Mouse (Mus musculus) neural tube, embryonic 14.5 days (tissue): ENCODE data around the gene Gm128. TPM values are rescaled to one million over a fixed set of nuclear protein-coding genes. Genes with fewer than 3 reads are reported as not detected.

Experiments used
- ATAC-seq: fragments of 200-750 bp; cut with Nextera tagmentation; 2 replicates; pipeline ENCODE4 v1.8.0; 2017; ENCODE audit warnings: low read depth, mild to moderate bottlenecking, moderate TSS enrichment, moderate library complexity
- H3K27ac ChIP-seq: fragments of 300-500 bp; sonication (generic); 2 replicates; pipeline ENCODE4 v1.5.1; 2014; ENCODE audit warnings: low read depth, mild to moderate bottlenecking, control low read depth, low read length, moderate library complexity, mixed read lengths
- H3K27me3 ChIP-seq: fragments of 300-500 bp; sonication (generic); 2 replicates; pipeline ENCODE4 v1.6.1; 2014; ENCODE audit warnings: low read length; ENCODE audit not compliant: control insufficient read depth, insufficient read depth
- H3K36me3 ChIP-seq: fragments of 300-500 bp; sonication (generic); 2 replicates; pipeline ENCODE4 v1.6.1; 2014; ENCODE audit warnings: low read length, mixed read lengths; ENCODE audit not compliant: control insufficient read depth, insufficient read depth
- H3K4me1 ChIP-seq: fragments of 300-500 bp; sonication (generic); 2 replicates; pipeline ENCODE4 v1.6.1; 2014; ENCODE audit warnings: low read length; ENCODE audit not compliant: control insufficient read depth, insufficient read depth
- H3K4me2 ChIP-seq: fragments of 300-500 bp; sonication (generic); 2 replicates; pipeline ENCODE4 v1.6.1; 2014; ENCODE audit warnings: mild to moderate bottlenecking, low read depth, low read length, control low read depth
- H3K4me3 ChIP-seq: fragments of 300-500 bp; sonication (generic); 2 replicates; pipeline ENCODE4 v1.5.1; 2014; ENCODE audit warnings: low read depth, low read length, control low read depth, mixed read lengths
- H3K9ac ChIP-seq: fragments of 300-500 bp; sonication (generic); replicated peaks from 2 replicates; pipeline ENCODE4 v1.6.1; 2014; ENCODE audit warnings: low read depth, mild to moderate bottlenecking, control low read depth, low read length, mixed read lengths
- H3K9me3 ChIP-seq: fragments of 300-500 bp; sonication (generic); 2 replicates; pipeline ENCODE4 v1.6.1; 2016; ENCODE audit warnings: low read length; ENCODE audit not compliant: control insufficient read depth
- WGBS: fragments of 180-500 bp; shearing (Covaris S2); extraction: QIAGEN DNeasy Blood & Tissue Kit; methylation state at CpG from one replicate; pipeline ENCODE4 v1.1.7; 2014; 5-methylcytosine and 5-hydroxymethylcytosine counted together
- polyA plus RNA-seq: library from polyadenylated mRNA; unstranded; fragments of >200 nt; fragmentation: Nextera tagmentation; extraction: Ambion mirVana; gene quantifications from 2 replicates; pipeline ENCODE4 v1.2.1, GENCODE M21; 2014

Gm128 gene
- polyA plus RNA-seq, 1 experiment from 2014 or later: 0.23 TPM

DNA sequence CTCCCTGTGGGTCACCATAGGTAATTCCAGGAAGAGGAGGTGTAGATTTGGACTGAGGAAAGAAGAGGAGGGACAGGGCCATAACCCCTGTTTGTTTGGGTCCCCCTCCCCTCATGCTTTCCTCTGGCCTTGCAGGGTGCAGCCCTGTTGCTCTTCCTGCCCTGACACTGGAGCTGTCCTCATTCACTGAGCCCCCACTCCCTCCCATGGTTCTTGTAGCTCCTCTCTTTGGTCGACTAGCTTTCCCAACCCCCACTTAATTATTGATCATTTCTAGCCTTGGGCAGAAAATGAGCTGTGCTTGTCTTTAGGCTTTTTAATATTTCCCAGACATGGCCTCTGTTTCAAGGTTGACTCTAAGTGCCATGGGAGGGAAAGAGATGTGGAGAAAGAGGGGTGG, 42.7 kb upstream of the Gm128 start:
- Histone ChIP-seq H3K4me2 (peak overlapping the region; percentile 57), H3K9ac (peak overlapping the region; percentile 79), H3K27ac (no peak overlapping the region), H3K4me3 (peak overlapping the region; percentile 57), H3K36me3 (peaks cover 11% of the 10 kb centered on the region; the same call in 1 of the 2 replicates), H3K4me1 (peaks cover 21% of the 10 kb centered on the region), H3K9me3 (no peaks in the 10 kb centered on the region), H3K27me3 (no peaks in the 10 kb centered on the region)
- 19% methylated on average over 1 of the region's 1 CpGs for WGBS
- ATAC-seq: no peak

DNA sequence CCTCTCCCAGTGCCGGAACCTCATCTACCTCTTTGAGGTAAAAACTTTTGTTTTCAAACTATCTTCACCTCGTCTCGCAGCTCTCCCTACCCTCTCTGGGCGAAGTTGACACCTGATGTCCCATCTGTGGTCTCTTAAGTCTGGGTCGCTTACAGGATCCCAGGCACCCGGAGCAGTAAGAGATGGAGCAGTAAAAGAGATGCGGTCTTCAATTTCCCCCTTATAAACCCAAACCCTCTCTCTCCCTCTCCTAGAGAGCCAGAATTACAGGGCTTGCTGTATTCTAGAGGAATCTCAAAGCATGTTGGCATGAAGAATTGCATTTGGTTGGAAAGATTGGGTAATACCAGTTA, 42.2 kb upstream of the Gm128 start:
- H3K9ac ChIP-seq: peak overlapping the region; percentile 79
- H3K4me2 ChIP-seq: peak overlapping the region; percentile 57
- peak overlapping the region; percentile 88 for H3K27ac ChIP-seq
- H3K27me3 ChIP-seq: no peaks in the 10 kb centered on the region
- no peak for ATAC-seq
- 0% methylated on average over 7 of the region's 7 CpGs for WGBS
- peaks cover 21% of the 10 kb centered on the region for H3K4me1 ChIP-seq
- H3K9me3 ChIP-seq: no peaks in the 10 kb centered on the region
- H3K36me3 ChIP-seq: peaks cover 11% of the 10 kb centered on the region; the same call in 1 of the 2 replicates
- peak overlapping the region; percentile 57 for H3K4me3 ChIP-seq

DNA sequence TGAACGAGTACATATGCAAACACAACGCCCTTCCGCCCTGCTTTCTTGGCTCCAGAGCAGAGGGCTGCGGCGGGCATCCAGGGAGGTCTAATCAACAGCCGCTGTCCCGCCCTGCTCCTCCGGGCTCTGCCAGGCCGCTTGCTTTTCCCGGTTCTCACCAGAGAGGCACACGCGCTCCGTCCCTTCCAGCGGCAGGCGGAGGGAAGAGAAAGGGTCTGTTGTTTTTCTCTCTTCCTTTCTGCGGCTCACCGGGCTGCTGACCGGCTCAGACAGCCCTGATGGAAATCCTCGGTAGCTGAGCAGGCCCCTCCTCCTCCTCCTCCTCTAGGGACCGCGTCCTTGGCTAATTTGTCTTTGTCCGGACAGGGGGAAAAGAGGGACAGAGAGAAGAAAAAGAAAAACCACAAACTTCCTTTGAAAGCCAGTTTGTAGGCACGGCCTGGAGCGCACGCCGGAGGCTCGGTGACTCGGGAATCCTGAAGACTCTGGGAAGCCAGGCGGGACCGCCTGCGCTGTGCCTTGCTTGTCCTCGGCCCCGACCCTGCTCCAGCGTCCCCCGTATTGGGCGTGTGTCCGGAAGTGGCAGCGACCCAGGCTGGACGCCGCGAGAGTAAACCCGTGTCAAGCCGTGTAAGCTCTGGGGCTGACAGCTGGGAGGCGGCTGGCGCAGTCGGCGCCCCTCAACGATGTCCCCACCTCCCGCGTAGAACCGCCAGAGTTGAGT, 41.6 kb upstream of the Gm128 start:
- peak; percentile 65 for ATAC-seq
- no peaks in the 10 kb centered on the region for H3K9me3 ChIP-seq
- H3K4me3 ChIP-seq: peak overlapping the region; percentile 57
- peaks cover 6% of the 10 kb centered on the region; the same call in 1 of the 2 replicates for H3K36me3 ChIP-seq
- H3K4me2 ChIP-seq: peak overlapping the region; percentile 57
- no peaks in the 10 kb centered on the region for H3K27me3 ChIP-seq
- peak overlapping the region; percentile 88 for H3K27ac ChIP-seq
- peak overlapping the region; percentile 79 for H3K9ac ChIP-seq
- WGBS: 1% methylated on average over 51 of the region's 51 CpGs
- H3K4me1 ChIP-seq: peaks cover 21% of the 10 kb centered on the region

GRCm38 (mm10) chr3:95282381-95282864, 41.0 kb upstream of the Gm128 start:
- Histone ChIP-seq H3K4me3 (peak overlapping the region; percentile 57), H3K36me3 (no peaks in the 10 kb centered on the region; the same call in 1 of the 2 replicates), H3K9ac (peak overlapping the region; percentile 79), H3K4me2 (peak overlapping the region; percentile 57), H3K9me3 (no peaks in the 10 kb centered on the region), H3K27ac (peak overlapping the region; percentile 88), H3K4me1 (peaks cover 21% of the 10 kb centered on the region), H3K27me3 (no peaks in the 10 kb centered on the region)
- WGBS: 0% methylated on average over 11 of the region's 11 CpGs
- ATAC-seq: no peak

DNA sequence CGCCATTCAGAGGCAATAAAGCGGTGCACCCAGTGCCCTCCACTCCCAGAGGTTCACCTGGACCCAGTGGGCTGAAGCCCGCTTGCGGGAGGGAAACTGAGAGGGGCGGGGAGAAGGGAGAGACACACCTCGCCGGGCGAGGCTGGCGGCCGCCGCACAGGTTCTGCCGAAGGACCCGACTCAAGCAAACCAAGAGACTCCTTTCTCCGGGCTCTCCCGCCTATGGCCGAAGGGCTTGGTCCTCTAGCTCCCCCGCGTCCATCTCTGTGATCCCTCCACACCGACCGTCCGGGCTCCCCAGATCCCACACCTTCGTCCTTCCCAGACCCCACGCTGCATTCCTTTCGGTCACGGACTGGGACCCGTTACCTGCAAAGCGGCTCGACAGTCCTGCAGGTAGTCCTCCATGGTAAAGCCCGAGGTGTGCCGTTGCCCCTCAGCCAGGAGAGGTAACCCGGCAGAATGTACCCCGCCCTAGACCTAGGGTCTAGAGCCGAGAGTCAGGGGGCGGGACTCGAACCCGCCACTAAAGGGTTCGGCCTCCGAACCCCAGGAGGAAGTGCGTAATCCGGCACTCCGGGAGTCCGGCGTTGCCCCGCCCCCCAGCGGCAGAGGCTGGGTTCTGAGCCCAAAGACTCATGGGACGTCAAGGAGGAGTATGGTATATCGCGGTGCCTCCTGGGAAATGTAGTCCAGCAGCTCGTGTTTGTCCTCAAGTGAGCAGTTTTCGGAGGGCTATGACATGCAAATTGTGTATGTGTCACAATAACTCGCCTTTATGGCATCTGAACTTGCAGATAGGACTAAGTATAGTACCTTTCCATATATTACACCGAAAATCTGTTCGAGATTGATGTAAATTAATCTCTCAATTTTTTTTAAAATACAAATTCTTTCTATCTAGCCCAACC, 40.1 kb upstream of the Gm128 start, which contains the start of the genes Mindy1 and Prune1:
Gene Mindy1, plus strand, starts transcription at position 130 of the 911 bp plus-strand sequence.
Gene Prune1, minus strand, starts transcription at position 861 of the 911 bp plus-strand sequence.
- H3K27ac ChIP-seq: peak within 1 kb of the TSS; percentile 88
- no peaks in the 10 kb centered on the region for H3K36me3 ChIP-seq
- peak; percentile 90 for ATAC-seq
- no peaks in the 10 kb centered on the region for H3K27me3 ChIP-seq
- H3K9ac ChIP-seq: peak within 1 kb of the TSS; percentile 88
- H3K4me3 ChIP-seq: peak within 1 kb of the TSS; percentile 57
- no peaks in the 10 kb centered on the region for H3K9me3 ChIP-seq
- peaks cover 21% of the 10 kb centered on the region for H3K4me1 ChIP-seq
- WGBS: under 1% methylated on average over 53 of the region's 53 CpGs
- H3K4me2 ChIP-seq: peak within 1 kb of the TSS; percentile 57

DNA sequence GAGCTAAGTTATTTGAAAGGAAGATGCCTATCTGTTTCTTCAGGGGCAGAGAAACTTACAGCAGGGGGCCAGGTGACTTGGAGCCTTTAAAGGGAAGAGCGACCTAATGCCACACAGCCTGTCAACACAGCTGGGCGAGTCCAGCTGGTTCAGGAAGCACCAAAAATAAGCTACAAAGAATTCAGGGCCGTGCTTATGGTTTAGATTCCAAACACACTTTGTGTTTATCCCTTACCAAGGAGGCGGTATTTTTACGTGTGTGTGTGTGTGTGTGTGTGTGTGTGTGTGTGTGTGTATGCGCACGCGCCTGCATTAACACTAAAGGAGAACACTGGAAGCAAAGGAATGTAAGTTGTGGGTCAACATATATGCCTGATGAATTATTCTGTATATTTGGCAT, 39.3 kb upstream of the Gm128 start:
- no peak for ATAC-seq
- Histone ChIP-seq H3K4me3 (peak overlapping the region; percentile 57), H3K4me1 (peaks cover 21% of the 10 kb centered on the region), H3K9ac (peak overlapping the region; percentile 88), H3K36me3 (no peaks in the 10 kb centered on the region), H3K27me3 (no peaks in the 10 kb centered on the region), H3K27ac (peak overlapping the region; percentile 85), H3K4me2 (peak overlapping the region; percentile 57), H3K9me3 (no peaks in the 10 kb centered on the region)
- WGBS: 36% methylated on average over 8 of the region's 8 CpGs

GRCm38 (mm10) chr3:95277149-95277551, 35.8 kb upstream of the Gm128 start:
- no peak for ATAC-seq
- H3K4me1 ChIP-seq: 0 out of 2 replicates have a peak, but pooled peaks cover 3% of the 10 kb centered on the region
- no peak overlapping the region for H3K4me2 ChIP-seq
- H3K4me3 ChIP-seq: no peak overlapping the region
- WGBS: 91% methylated on average over 1 of the region's 1 CpGs
- H3K36me3 ChIP-seq: no peaks in the 10 kb centered on the region
- H3K27ac ChIP-seq: no peak overlapping the region
- no peaks in the 10 kb centered on the region for H3K9me3 ChIP-seq
- no peak overlapping the region for H3K9ac ChIP-seq
- H3K27me3 ChIP-seq: no peaks in the 10 kb centered on the region

DNA sequence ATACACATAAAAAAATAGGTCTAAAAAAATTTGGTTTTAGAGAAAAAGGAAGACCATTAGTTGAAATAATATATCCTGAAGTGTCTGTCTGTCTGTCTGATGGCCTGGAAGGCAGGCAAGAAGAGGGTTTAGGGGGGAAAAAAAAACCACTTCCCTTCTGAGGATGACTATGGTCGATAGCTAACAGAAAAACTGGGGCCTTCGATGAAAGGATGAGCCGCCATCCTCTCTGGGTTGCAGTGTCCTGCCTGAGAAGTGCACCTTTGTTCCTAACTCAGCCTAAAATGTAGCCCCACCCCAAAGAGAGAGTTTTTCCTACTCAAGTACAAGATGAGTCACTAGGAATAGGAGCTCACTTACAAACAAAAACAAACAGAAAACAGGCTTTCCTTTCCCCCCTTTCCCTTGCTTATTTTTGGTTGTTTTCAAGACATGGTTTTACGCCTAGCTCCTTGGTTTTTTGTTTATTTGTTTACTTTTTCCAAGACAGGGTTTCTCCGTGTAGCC, 35.1 kb upstream of the Gm128 start:
- H3K4me3 ChIP-seq: no peak overlapping the region
- no peaks in the 10 kb centered on the region for H3K27me3 ChIP-seq
- 0 out of 2 replicates have a peak, but pooled peaks cover 3% of the 10 kb centered on the region for H3K4me1 ChIP-seq
- 85% methylated on average over 5 of the region's 5 CpGs for WGBS
- H3K9ac ChIP-seq: no peak overlapping the region
- no peak overlapping the region for H3K4me2 ChIP-seq
- no peaks in the 10 kb centered on the region for H3K36me3 ChIP-seq
- no peaks in the 10 kb centered on the region for H3K9me3 ChIP-seq
- no peak overlapping the region for H3K27ac ChIP-seq
- no peak for ATAC-seq
